Mouse (Mus musculus) testis, adult 2 months (tissue): ENCODE measurements around the gene Mknk1.

Source experiments
- CTCF ChIP-seq: fragments of 200-500 bp; IDR thresholded peaks from 2 replicates; pipeline ENCODE4 v1.5.1; 2012; ENCODE audit warnings: low read depth, mild to moderate bottlenecking, inconsistent platforms, low read length, moderate library complexity; ENCODE audit not compliant: control insufficient read depth, insufficient read depth, insufficient replicate concordance
- POLR2A ChIP-seq: fragments of 200-500 bp; IDR thresholded peaks from 2 replicates; pipeline ENCODE4 v1.6.1; 2012; ENCODE audit warnings: low read depth, mild to moderate bottlenecking, inconsistent platforms, low read length, moderate library complexity; ENCODE audit not compliant: control insufficient read depth

GRCm38 (mm10) chr4:115851569-115851968, 12.6 kb downstream of the Mknk1 start:
- no peak for TF ChIP-seq CTCF
- no peak for TF ChIP-seq POLR2A
